Mouse (Mus musculus): Measurements from ENCODE around the gene Erc1. TPM values are rescaled to one million over a fixed set of nuclear protein-coding genes. Genes with fewer than 3 reads are reported as not detected.
A peak's percentile ranks its signal among the peaks of the same experiment; 100 is the strongest.

Erc1 gene
- polyA plus RNA-seq, 1 experiment from 2014 or later, result 22.5 TPM

DNA sequence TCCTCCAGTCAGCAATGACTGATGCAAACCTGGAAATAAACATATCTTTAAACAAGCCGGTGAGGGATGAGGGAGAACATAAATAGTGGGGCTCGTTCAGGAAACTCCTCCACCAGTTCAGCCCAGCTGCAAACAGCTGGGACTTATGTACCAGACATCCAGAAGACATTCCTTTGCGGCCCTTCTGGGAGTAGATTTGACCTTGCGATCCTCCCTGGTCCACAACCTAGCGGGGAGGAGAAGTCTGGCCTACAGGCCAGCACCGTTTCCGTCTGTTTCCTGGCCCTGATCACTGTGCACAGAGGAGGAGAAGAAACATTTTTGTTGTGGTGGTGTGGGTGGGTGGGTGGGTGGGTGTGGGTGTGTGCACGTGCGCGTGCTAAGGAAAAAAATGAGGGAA is 285.4 kb downstream of the Erc1 start:
- no peak for DNase-seq (ENCODE audit: low spot score)
- WGBS, result 75% methylated on average over 10 of the region's 10 CpGs

DNA sequence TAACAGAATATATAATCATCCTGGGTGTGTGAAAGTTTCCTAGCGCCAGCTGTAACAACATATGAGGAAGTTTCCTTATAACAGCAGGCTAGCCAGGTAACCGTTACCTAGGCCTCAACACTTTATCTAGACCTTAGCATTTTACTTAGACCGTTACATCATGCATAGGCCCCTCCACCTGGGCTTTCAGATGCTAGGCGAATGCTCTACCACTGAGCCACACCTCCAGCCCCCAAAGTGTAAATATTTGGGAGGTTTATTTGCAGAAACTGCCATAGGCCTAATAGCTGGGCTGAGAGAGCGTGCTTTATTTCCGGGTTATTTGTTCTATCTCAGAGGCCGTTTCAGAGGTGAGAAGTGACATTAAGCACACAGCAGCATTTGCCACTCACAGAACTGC is 289.1 kb downstream of the Erc1 start:
- DNase-seq (ENCODE audit: low spot score), result no peak
- 56% methylated on average over 7 of the region's 7 CpGs for WGBS
- Histone ChIP-seq H3K27ac (peak overlapping the region; percentile 56), H3K36me3 (no peaks in the 10 kb centered on the region), H3K9me3 (0 out of 2 replicates have a peak, but pooled peaks cover 3% of the 10 kb centered on the region), H3K4me1 (peaks cover 20% of the 10 kb centered on the region), H3K27me3 (ENCODE audit: insufficient read depth, poor library complexity, severe bottlenecking) (no peaks in the 10 kb centered on the region), H3K4me3 (no peak overlapping the region)

More for the DNA sequence above, 285.4 kb downstream of the Erc1 start:
- Histone ChIP-seq H3K27ac (no peak overlapping the region), H3K4me1 (peaks cover 28% of the 10 kb centered on the region), H3K27me3 (ENCODE audit: insufficient read depth, poor library complexity, severe bottlenecking) (no peaks in the 10 kb centered on the region), H3K9me3 (no peaks in the 10 kb centered on the region), H3K36me3 (no peaks in the 10 kb centered on the region), H3K4me3 (no peak overlapping the region)

DNA sequence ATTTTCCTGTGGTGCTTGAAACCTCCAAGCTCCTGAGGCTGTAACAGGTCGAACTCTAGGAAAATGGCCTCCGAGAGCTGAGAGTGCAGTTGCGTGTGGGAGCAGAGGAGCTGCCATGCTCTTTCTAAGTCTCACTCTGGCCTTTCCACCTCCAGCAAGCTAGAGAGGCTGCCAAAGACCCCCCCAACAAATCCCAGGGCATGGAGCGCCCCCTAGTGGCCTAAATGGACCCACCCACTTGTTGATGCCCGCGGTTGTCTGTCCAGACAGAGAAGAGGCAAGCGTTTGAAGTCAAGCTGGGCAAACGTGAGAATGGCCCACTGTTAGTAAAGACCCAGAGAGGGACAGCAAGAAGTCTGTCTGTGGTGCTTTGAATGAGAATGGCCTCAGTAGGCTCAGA is 293.5 kb downstream of the Erc1 start:
- Histone ChIP-seq H3K27ac (no peak overlapping the region), H3K4me1 (peaks cover 13% of the 10 kb centered on the region), H3K4me3 (no peak overlapping the region), H3K27me3 (ENCODE audit: insufficient read depth, poor library complexity, severe bottlenecking) (no peaks in the 10 kb centered on the region), H3K9me3 (0 out of 2 replicates have a peak, but pooled peaks cover 3% of the 10 kb centered on the region), H3K36me3 (no peaks in the 10 kb centered on the region)
- DNase-seq (ENCODE audit: low spot score), result no peak
- 73% methylated on average over 8 of the region's 8 CpGs for WGBS

DNA sequence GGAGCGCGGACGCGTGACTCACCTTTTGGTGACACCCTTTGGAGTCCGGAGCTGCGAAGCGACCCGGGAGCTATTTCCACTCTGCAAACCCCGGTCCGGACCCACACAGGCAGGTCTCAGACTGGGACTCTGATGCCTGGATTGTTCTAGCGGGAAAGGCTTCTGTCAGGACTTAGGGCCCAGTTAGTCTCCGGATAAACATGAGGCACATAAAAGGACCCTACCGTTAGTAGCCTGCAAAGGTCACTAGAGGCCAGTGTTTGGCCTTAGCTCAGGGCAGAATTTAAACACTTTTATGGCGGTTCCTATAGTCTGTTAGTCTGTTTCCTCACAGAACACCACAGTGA is 303.5 kb downstream of the Erc1 start:
- no peak for DNase-seq (ENCODE audit: low spot score)
- Histone ChIP-seq H3K4me1 (peaks cover 21% of the 10 kb centered on the region), H3K27ac (peak overlapping the region; percentile 90)

DNA sequence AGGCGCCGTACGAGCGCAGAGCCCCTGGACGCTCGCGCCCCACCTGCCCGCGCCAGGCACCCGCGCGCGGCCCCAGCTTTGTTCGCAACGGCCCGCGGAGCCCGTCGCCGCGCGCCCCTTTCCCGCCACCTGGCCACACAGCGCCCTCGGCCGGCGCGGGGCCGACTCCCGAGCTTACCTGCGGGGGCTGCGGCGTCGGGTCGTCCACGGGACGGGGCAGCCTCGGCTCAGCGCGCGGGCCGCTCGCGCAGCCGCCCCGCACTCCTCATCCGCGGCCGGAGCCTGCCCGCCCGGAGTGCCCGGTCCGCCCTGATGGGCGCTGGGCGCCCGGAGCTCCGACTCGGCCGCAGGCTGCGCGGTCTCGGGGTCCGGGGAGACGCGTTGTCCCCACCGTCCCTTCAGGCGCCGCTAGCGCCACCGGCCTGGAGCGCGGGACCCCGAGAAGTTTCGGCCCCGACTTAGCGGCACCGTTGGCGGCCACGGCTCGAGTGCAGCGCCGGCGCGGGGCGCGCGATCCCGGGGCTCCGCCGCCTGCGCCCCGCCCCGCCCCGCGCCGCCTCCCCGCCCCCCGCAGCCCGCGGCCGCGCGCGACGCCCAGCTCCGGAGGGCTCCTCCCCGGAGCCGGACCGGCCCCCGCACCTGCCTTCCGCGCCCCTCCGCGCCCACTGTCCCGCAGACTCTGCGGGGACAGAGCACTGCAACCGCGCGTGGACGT is 304.0 kb downstream of the Erc1 start, which contains the start of gene Wnt5b:
Gene Wnt5b, minus strand, starts transcription at position 545 of the 715 bp plus-strand sequence.
- Histone ChIP-seq H3K36me3 (no peaks in the 10 kb centered on the region), H3K27me3 (ENCODE audit: insufficient read depth, poor library complexity, severe bottlenecking) (peaks cover 43% of the 10 kb centered on the region), H3K9me3 (no peaks in the 10 kb centered on the region), H3K4me1 (peaks cover 21% of the 10 kb centered on the region), H3K27ac (peak within 1 kb of the TSS; percentile 90), H3K4me3 (peak within 1 kb of the TSS; percentile 84)
- WGBS, result under 1% methylated on average over 107 of the region's 120 CpGs
- DNase-seq (ENCODE audit: low spot score), result no peak

More for the DNA sequence above, 303.5 kb downstream of the Erc1 start:
- H3K4me3 ChIP-seq, result peak overlapping the region; percentile 84
- 2% methylated on average over 14 of the region's 14 CpGs for WGBS
- no peaks in the 10 kb centered on the region for H3K36me3 ChIP-seq
- peaks cover 43% of the 10 kb centered on the region for H3K27me3 ChIP-seq (ENCODE audit: insufficient read depth, poor library complexity, severe bottlenecking)
- H3K9me3 ChIP-seq, result no peaks in the 10 kb centered on the region

DNA sequence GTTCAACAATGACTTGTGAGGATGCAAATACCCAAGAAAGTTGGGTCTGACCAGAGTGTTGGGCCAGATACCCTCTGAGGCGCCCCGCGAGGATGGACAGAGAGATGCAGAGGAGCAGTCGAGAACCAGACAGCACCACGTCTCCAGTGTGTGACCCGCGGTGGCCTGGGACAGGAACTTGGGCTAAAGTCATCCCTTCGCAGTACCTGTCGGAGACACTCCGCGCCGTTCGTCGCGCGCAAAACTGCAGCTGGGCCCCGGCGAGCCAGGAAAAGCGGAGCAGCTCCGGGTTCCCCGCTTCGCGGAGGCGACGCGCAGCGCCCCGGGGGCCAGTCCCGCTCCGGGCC is 304.5 kb downstream of the Erc1 start:
- peaks cover 21% of the 10 kb centered on the region for H3K4me1 ChIP-seq
- no peaks in the 10 kb centered on the region for H3K9me3 ChIP-seq
- peak overlapping the region; percentile 90 for H3K27ac ChIP-seq
- no peaks in the 10 kb centered on the region for H3K36me3 ChIP-seq
- peaks cover 43% of the 10 kb centered on the region for H3K27me3 ChIP-seq (ENCODE audit: insufficient read depth, poor library complexity, severe bottlenecking)
- peak overlapping the region; percentile 84 for H3K4me3 ChIP-seq
- 2% methylated on average over 30 of the region's 30 CpGs for WGBS
- no peak for DNase-seq (ENCODE audit: low spot score)

DNA sequence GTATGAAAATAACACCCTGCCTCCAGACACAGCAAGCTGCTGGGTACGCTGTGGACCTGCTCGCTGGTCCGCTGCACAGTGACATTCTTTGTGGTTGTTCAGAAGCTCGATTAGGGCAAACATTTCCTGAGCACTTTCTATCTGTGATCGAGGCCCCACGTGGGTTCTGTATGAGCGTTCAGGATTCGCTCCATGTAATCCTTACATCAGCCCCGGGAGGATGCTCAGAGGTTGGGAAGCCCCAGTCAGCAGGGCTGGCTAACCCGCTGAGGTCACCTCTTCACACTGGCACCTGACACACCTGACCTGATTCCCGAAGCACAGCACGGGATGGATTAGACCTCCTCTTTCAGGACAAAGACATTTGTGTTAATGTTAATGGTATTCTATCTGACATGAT is 312.1 kb downstream of the Erc1 start:
- 82% methylated on average over 12 of the region's 12 CpGs for WGBS

DNA sequence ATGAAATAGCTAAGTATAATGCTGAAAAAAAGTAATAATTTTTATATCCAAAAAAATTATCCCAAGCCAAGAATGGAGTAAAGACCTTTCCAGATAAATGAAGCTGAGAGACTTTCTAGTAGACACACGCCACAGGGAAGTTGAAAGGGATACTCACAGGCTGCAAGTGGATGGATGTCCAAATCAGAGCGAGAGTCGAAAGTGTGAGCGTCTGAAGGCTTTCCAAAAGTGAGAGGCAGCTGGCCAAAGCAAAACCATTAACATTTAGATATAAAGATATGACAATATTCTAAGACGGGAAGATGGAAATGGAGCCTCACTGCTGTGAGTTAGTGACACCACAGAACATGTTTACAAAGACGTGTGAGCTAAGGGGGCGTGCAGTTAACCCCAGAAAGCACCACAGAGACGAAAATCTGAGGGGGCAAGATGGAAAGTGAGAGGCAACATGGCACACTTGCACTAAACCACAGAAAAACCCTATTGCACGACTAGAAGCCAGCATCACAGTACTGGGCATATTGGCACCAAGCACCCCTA is 314.7 kb downstream of the Erc1 start:
- DNase-seq (ENCODE audit: low spot score), result no peak
- no peak overlapping the region for H3K27ac ChIP-seq
- H3K4me3 ChIP-seq, result no peak overlapping the region
- no peaks in the 10 kb centered on the region for H3K36me3 ChIP-seq
- peaks cover 9% of the 10 kb centered on the region; the same call in 1 of the 2 replicates for H3K27me3 ChIP-seq (ENCODE audit: insufficient read depth, poor library complexity, severe bottlenecking)
- H3K9me3 ChIP-seq, result no peaks in the 10 kb centered on the region
- no peaks in the 10 kb centered on the region for H3K4me1 ChIP-seq
- WGBS, result 83% methylated on average over 9 of the region's 9 CpGs

More for the DNA sequence above, 312.1 kb downstream of the Erc1 start:
- Histone ChIP-seq H3K27ac (no peak overlapping the region), H3K4me3 (no peak overlapping the region), H3K36me3 (no peaks in the 10 kb centered on the region), H3K9me3 (no peaks in the 10 kb centered on the region), H3K27me3 (ENCODE audit: insufficient read depth, poor library complexity, severe bottlenecking) (peaks cover 13% of the 10 kb centered on the region; the same call in 1 of the 2 replicates), H3K4me1 (peaks cover 2% of the 10 kb centered on the region; the same call in 1 of the 2 replicates)
- no peak for DNase-seq (ENCODE audit: low spot score)

DNA sequence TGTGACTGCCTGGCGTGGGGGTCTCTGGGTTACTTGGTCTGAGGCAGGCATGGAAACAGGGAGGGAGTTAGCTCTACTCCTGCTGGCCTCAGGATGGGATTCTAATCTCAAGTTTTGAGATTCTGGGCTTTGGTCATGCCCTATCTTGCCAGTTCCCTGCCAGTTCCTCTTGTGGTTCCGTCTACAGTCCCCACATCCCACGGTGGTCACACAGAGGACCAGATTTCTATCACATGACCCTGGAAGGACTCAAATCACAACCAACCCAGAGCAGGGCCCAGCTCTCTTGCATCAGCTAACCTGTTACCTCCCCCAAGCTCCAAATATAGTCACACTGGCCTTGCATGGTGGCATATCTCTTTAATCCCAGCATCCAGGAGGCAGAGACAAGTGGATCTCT is 318.3 kb downstream of the Erc1 start:
- Histone ChIP-seq H3K4me3 (no peak overlapping the region), H3K36me3 (no peaks in the 10 kb centered on the region), H3K9me3 (no peaks in the 10 kb centered on the region), H3K27ac (no peak overlapping the region), H3K4me1 (peaks cover 8% of the 10 kb centered on the region), H3K27me3 (ENCODE audit: insufficient read depth, poor library complexity, severe bottlenecking) (no peaks in the 10 kb centered on the region)
- WGBS, result 80% methylated on average over 3 of the region's 3 CpGs
- DNase-seq (ENCODE audit: low spot score), result no peak

DNA sequence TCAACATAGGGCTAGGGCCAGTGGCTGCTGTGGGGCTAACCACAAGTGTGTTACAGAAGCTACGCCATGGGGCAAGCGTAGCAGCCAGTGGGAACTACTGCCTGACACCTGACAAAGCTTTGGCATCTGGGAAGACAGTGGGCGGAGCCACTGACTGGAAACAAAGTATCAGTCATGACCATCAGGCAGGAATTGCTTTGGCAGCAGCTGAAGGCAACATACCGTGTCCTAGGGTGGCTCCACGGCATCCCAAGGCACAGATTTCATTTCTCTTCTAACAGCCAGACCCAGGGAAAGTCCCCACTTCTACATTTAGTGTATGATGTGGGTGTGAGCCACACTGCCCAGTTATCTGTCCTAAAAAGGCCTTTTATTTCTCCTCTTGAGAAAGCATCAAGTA is 321.5 kb downstream of the Erc1 start:
- no peak for DNase-seq (ENCODE audit: low spot score)
- Histone ChIP-seq H3K27ac (no peak overlapping the region), H3K4me3 (no peak overlapping the region), H3K4me1 (peaks cover 23% of the 10 kb centered on the region), H3K36me3 (no peaks in the 10 kb centered on the region), H3K27me3 (ENCODE audit: insufficient read depth, poor library complexity, severe bottlenecking) (no peaks in the 10 kb centered on the region), H3K9me3 (no peaks in the 10 kb centered on the region)
- WGBS, result 69% methylated on average over 5 of the region's 5 CpGs

DNA sequence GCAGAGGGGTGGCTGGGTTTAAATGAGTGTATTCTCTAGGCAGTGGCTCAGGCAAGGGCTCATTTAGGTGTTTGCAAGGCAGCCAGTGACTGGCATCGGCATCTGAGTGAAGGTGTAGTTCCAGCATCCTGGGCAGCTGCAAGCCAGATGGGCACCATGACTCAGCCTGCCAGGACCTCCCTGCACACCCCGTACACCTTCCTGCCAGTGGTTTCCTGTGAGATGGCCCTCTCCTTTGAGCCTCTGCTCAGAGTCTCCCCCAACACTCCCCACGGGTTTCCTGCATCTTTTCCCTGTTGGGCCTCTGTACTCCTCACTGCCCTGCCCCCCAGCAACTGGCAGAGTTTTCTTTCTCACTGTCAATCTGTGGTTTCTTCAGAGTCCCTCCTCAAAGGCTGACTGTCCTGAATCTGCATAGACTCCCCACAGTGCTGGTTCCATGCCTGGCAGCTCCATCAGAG is 326.0 kb downstream of the Erc1 start:
- Histone ChIP-seq H3K27me3 (ENCODE audit: insufficient read depth, poor library complexity, severe bottlenecking) (no peaks in the 10 kb centered on the region), H3K36me3 (no peaks in the 10 kb centered on the region), H3K4me1 (peaks cover 35% of the 10 kb centered on the region), H3K9me3 (no peaks in the 10 kb centered on the region), H3K27ac (peak overlapping the region; percentile 36; the same call in 1 of the 2 replicates), H3K4me3 (no peak overlapping the region)
- 40% methylated on average over 3 of the region's 3 CpGs for WGBS
- no peak for DNase-seq (ENCODE audit: low spot score)

DNA sequence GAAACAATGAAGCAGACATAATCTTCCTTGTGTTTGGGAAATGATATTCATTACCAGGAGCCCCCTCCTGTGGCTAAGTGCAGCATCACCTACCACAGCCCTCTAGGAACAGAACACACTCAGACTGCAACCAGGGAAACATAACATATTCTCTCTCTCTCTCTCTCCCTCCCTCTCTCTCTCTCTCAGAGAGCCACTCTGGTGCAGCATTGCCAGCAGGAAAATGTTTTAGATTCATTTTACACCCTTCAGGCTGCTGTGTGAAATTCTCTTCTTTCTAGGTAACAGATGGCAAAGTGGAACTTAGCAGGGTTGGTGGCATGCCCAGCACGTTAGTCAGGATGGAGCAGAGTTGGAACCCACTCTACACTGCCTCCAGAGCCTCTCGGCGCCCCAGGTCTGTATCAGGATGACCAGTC is 326.5 kb downstream of the Erc1 start:
- 68% methylated on average over 3 of the region's 3 CpGs for WGBS

More for the DNA sequence above, 326.5 kb downstream of the Erc1 start:
- no peaks in the 10 kb centered on the region for H3K9me3 ChIP-seq
- H3K27me3 ChIP-seq (ENCODE audit: insufficient read depth, poor library complexity, severe bottlenecking), result no peaks in the 10 kb centered on the region
- peaks cover 33% of the 10 kb centered on the region for H3K4me1 ChIP-seq
- H3K36me3 ChIP-seq, result no peaks in the 10 kb centered on the region
- H3K4me3 ChIP-seq, result no peak overlapping the region
- H3K27ac ChIP-seq, result 0 out of 2 replicates have a peak overlapping the region, but pooled peaks have one; percentile 36
- DNase-seq (ENCODE audit: low spot score), result no peak
